Mouse (Mus musculus): ENCODE data around the gene Slfn8.

DNA sequence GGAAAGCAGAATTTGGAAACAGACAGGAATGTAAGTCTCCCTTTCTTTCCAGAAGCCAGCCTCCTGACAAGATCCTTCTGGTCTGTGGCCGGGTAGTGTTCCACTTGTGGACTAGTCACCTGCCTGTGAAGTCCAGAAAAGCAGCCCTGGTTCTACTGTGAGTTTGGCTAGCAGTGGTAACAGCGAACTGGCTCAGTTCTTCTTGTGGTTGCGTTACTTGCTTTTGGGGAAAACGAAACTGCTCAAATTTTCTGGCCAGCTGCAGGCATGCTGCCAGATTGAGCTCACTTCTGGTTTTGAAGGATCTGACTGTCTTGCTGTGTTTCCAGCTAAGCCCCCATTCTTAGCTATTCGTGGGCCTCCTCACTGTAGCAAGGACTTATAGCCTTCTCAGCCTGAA is at the start of gene Slfn8:
- TF ChIP-seq GATA1 (IDR thresholded peaks at IDR 0.05; ENCODE audit: borderline replicate concordance, low read length) (no peak), FLI1 (IDR thresholded peaks at IDR 0.05; ENCODE audit: low read length) (no peak)

All from megakaryocyte, embryonic 14.5 days (primary cell).